Mouse (Mus musculus) liver, postnatal 0 days (tissue): ENCODE results near the gene Des.

ENCODE experiments used
- CTCF ChIP-seq: sonication (generic); IDR thresholded peaks from 2 replicates; pipeline ENCODE4 v1.5.1; 2016; ENCODE audit warnings: antibody characterized with exemption, low read depth
- EP300 ChIP-seq: IDR thresholded peaks from 2 replicates; pipeline ENCODE4 v1.6.1; 2016; ENCODE audit warnings: antibody characterized with exemption, low read depth, mild to moderate bottlenecking

DNA sequence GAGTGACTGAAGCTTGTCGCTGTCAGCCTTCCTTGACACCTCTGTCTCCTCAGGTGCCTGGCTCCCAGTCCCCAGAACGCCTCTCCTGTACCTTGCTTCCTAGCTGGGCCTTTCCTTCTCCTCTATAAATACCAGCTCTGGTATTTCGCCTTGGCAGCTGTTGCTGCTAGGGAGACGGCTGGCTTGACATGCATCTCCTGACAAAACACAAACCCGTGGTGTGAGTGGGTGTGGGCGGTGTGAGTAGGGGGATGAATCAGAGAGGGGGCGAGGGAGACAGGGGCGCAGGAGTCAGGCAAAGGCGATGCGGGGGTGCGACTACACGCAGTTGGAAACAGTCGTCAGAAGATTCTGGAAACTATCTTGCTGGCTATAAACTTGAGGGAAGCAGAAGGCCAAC is 783 bp upstream of the Des start:
- TF ChIP-seq CTCF: no peak
- no peak for TF ChIP-seq EP300
